Mouse (Mus musculus) lung, embryonic 15.5 days (tissue): ENCODE results near the gene Nphp3. TPM values are rescaled to one million over a fixed set of nuclear protein-coding genes. Genes with fewer than 3 reads are reported as not detected.
A peak's percentile ranks its signal among the peaks of the same experiment; 100 is the strongest.

ENCODE experiments used
- ATAC-seq: fragments of 200-750 bp; cut with Nextera tagmentation; 2 replicates; pipeline ENCODE4 v1.8.0; 2017; ENCODE audit warnings: moderate number of reproducible peaks, borderline replicate concordance; ENCODE audit not compliant: low FRiP score, low TSS enrichment; ENCODE audit errors: extremely low read depth
- H3K27ac ChIP-seq: fragments of 300-500 bp; sonication (generic); 2 replicates; pipeline ENCODE4 v1.5.1; 2015; ENCODE audit warnings: moderate library complexity, mild to moderate bottlenecking, inconsistent platforms
- H3K27me3 ChIP-seq: fragments of 300-500 bp; sonication (generic); 2 replicates; pipeline ENCODE4 v1.6.1; 2015; ENCODE audit warnings: inconsistent platforms
- H3K36me3 ChIP-seq: fragments of 300-500 bp; sonication (generic); 2 replicates; pipeline ENCODE4 v1.6.1; 2015; ENCODE audit warnings: inconsistent platforms
- H3K4me1 ChIP-seq: fragments of 300-500 bp; sonication (generic); 2 replicates; pipeline ENCODE4 v1.6.1; 2015; ENCODE audit warnings: inconsistent platforms
- H3K4me2 ChIP-seq: fragments of 300-500 bp; sonication (generic); 2 replicates; pipeline ENCODE4 v1.6.1; 2015; ENCODE audit warnings: inconsistent platforms, mild to moderate bottlenecking, moderate library complexity
- H3K4me3 ChIP-seq: fragments of 300-500 bp; sonication (generic); 2 replicates; pipeline ENCODE4 v1.5.1; 2015; ENCODE audit warnings: mild to moderate bottlenecking, inconsistent platforms
- H3K9ac ChIP-seq: fragments of 300-500 bp; sonication (generic); 2 replicates; pipeline ENCODE4 v1.6.1; 2015; ENCODE audit warnings: inconsistent platforms
- H3K9me3 ChIP-seq: fragments of 300-500 bp; sonication (generic); 2 replicates; pipeline ENCODE4 v1.6.1; 2016; ENCODE audit warnings: inconsistent platforms
- whole genome bisulfite sequencing: fragments of 180-500 bp; shearing (Covaris S2); methylation state at CpG from one replicate; pipeline ENCODE4 v1.1.7; 2015; 5-methylcytosine and 5-hydroxymethylcytosine counted together
- polyA plus RNA-seq: library from polyadenylated mRNA; unstranded; fragments of >200 nt; fragmentation: Nextera tagmentation; extraction: Ambion mirVana; gene quantifications from 2 replicates; pipeline ENCODE4 v1.2.1, GENCODE M21; 2015

Nphp3 gene
- polyA plus RNA-seq, 1 experiment from 2014 or later, result 4.7 TPM

GRCm38 (mm10) chr9:104070863-104071604 lies 68.7 kb downstream of the Nphp3 start:
- no peak overlapping the region for H3K4me2 ChIP-seq
- no peak overlapping the region for H3K9ac ChIP-seq
- H3K36me3 ChIP-seq, result no peaks in the 10 kb centered on the region
- no peaks in the 10 kb centered on the region for H3K27me3 ChIP-seq
- H3K4me3 ChIP-seq, result no peak overlapping the region
- H3K27ac ChIP-seq, result no peak overlapping the region
- no peaks in the 10 kb centered on the region for H3K4me1 ChIP-seq
- no peaks in the 10 kb centered on the region for H3K9me3 ChIP-seq
- WGBS, result 67% methylated on average over 8 of the region's 8 CpGs
- no peak for ATAC-seq

GRCm38 (mm10) chr9:104075808-104076207 lies 73.5 kb downstream of the Nphp3 start:
- H3K4me1 ChIP-seq, result no peaks in the 10 kb centered on the region
- no peak overlapping the region for H3K4me2 ChIP-seq
- no peaks in the 10 kb centered on the region for H3K27me3 ChIP-seq
- H3K9ac ChIP-seq, result no peak overlapping the region
- H3K36me3 ChIP-seq, result no peaks in the 10 kb centered on the region
- no peaks in the 10 kb centered on the region for H3K9me3 ChIP-seq
- no peak overlapping the region for H3K27ac ChIP-seq
- 64% methylated on average over 2 of the region's 2 CpGs for WGBS
- no peak for ATAC-seq
- no peak overlapping the region for H3K4me3 ChIP-seq

- Histone ChIP-seq H3K27ac (no peak overlapping the region), H3K4me3 (no peak overlapping the region), H3K9me3 (no peaks in the 10 kb centered on the region), H3K27me3 (no peaks in the 10 kb centered on the region), H3K4me1 (no peaks in the 10 kb centered on the region), H3K36me3 (no peaks in the 10 kb centered on the region), H3K4me2 (no peak overlapping the region), H3K9ac (no peak overlapping the region)
- no peak for ATAC-seq
- WGBS, result 95% methylated on average over 1 of the region's 1 CpGs
These were observed 76.4 kb downstream of the Nphp3 start for GRCm38 (mm10) chr9:104078780-104079179.

- H3K4me3 ChIP-seq, result no peak overlapping the region
- no peak overlapping the region for H3K4me2 ChIP-seq
- no peaks in the 10 kb centered on the region for H3K4me1 ChIP-seq
- no peaks in the 10 kb centered on the region for H3K9me3 ChIP-seq
- no peaks in the 10 kb centered on the region for H3K36me3 ChIP-seq
- H3K27me3 ChIP-seq, result no peaks in the 10 kb centered on the region
- H3K27ac ChIP-seq, result no peak overlapping the region
- ATAC-seq, result no peak
- H3K9ac ChIP-seq, result no peak overlapping the region
- WGBS, result 44% methylated on average over 5 of the region's 5 CpGs
These were observed 77.0 kb downstream of the Nphp3 start for GRCm38 (mm10) chr9:104079379-104079778.

- no peak overlapping the region for H3K4me2 ChIP-seq
- no peak overlapping the region for H3K27ac ChIP-seq
- 70% methylated on average over 3 of the region's 3 CpGs for WGBS
- no peaks in the 10 kb centered on the region for H3K9me3 ChIP-seq
- no peaks in the 10 kb centered on the region for H3K4me1 ChIP-seq
- H3K27me3 ChIP-seq, result no peaks in the 10 kb centered on the region
- no peak for ATAC-seq
- no peaks in the 10 kb centered on the region for H3K36me3 ChIP-seq
- no peak overlapping the region for H3K4me3 ChIP-seq
- H3K9ac ChIP-seq, result no peak overlapping the region
These were observed 77.7 kb downstream of the Nphp3 start for GRCm38 (mm10) chr9:104080038-104080437.

- Histone ChIP-seq H3K4me2 (no peak overlapping the region), H3K27me3 (no peaks in the 10 kb centered on the region), H3K4me1 (peaks cover 10% of the 10 kb centered on the region), H3K27ac (no peak overlapping the region), H3K36me3 (no peaks in the 10 kb centered on the region), H3K9ac (no peak overlapping the region), H3K9me3 (no peaks in the 10 kb centered on the region), H3K4me3 (no peak overlapping the region)
- no peak for ATAC-seq
- WGBS, result 58% methylated on average over 4 of the region's 4 CpGs
These were observed 83.5 kb downstream of the Nphp3 start for GRCm38 (mm10) chr9:104085730-104086429.

GRCm38 (mm10) chr9:104088555-104088954 lies 86.2 kb downstream of the Nphp3 start:
- Histone ChIP-seq H3K27ac (peak overlapping the region; percentile 75), H3K36me3 (no peaks in the 10 kb centered on the region), H3K9ac (no peak overlapping the region), H3K27me3 (no peaks in the 10 kb centered on the region), H3K4me1 (peaks cover 10% of the 10 kb centered on the region), H3K4me3 (no peak overlapping the region), H3K9me3 (no peaks in the 10 kb centered on the region), H3K4me2 (0 out of 2 replicates have a peak overlapping the region, but pooled peaks have one; percentile 1)
- WGBS, result 38% methylated on average over 8 of the region's 8 CpGs
- peak; percentile 55; the same call in 1 of the 2 replicates for ATAC-seq

- ATAC-seq, result no peak
- no peak overlapping the region for H3K4me3 ChIP-seq
- no peaks in the 10 kb centered on the region for H3K36me3 ChIP-seq
- no peak overlapping the region for H3K4me2 ChIP-seq
- WGBS, result 89% methylated on average over 5 of the region's 5 CpGs
- no peaks in the 10 kb centered on the region for H3K9me3 ChIP-seq
- H3K4me1 ChIP-seq, result peaks cover 9% of the 10 kb centered on the region
- H3K9ac ChIP-seq, result no peak overlapping the region
- no peak overlapping the region for H3K27ac ChIP-seq
- no peaks in the 10 kb centered on the region for H3K27me3 ChIP-seq
These were observed 90.6 kb downstream of the Nphp3 start for GRCm38 (mm10) chr9:104092945-104093344.

Other genes starting within 250 kb of the Nphp3 start
- gene Tmem108, start 240.7 kb upstream of the Nphp3 start, polyA plus RNA-seq, result 12.3 and 13.3 TPM in 2 replicates
- not detected in 2 replicates for gene Gm28305, start 38.1 kb downstream of the Nphp3 start, polyA plus RNA-seq
- 49.3 and 50.4 TPM in 2 replicates for gene Uba5, start 60.6 kb downstream of the Nphp3 start, polyA plus RNA-seq
- gene Acad11, start 60.8 kb downstream of the Nphp3 start, polyA plus RNA-seq, result 9.0 and 10.8 TPM in 2 replicates
- gene Ackr4, start 124.4 kb downstream of the Nphp3 start, polyA plus RNA-seq, result 0.92 and 1.5 TPM in 2 replicates